Mouse (Mus musculus) liver, postnatal 0 days (tissue): Measurements from ENCODE around the gene Ptpn23.

Experiments
- CTCF ChIP-seq: sonication (generic); IDR thresholded peaks from 2 replicates; pipeline ENCODE4 v1.5.1; 2016; ENCODE audit warnings: antibody characterized with exemption, low read depth
- EP300 ChIP-seq: IDR thresholded peaks from 2 replicates; pipeline ENCODE4 v1.6.1; 2016; ENCODE audit warnings: antibody characterized with exemption, low read depth, mild to moderate bottlenecking

DNA sequence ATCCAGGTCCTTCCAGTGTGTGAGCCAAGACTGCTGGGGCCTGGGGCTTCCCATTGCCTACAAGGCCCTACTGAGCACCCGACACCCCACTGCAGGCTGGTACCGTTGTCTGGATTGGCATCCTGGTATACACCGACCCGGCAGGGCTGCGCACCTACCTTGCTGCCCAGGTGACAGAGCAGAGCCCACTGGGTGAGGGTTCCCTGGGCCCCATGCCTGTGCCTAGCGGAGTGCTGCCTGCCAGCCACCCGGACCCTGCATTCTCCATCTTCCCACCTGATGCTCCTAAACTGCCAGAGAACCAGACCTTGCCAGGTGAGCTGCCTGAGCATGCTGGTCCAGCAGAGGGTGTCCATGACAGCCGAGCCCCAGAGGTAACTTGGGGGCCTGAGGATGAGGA lies 28.7 kb downstream of the Ptpn23 start:
- TF ChIP-seq EP300 (no peak), CTCF (no peak)
